Mouse (Mus musculus) spleen, postnatal 14 days (tissue): ENCODE results near the gene Klrg2.
A peak's percentile ranks its signal among the peaks of the same experiment; 100 is the strongest.
"Not testable (repeated sequence)": the region's sequence is repeated elsewhere in the genome, so short reads cannot be mapped to it uniquely, and the experiment has no call there.

Source experiments
- DNase-seq, 2 experiments: peaks; one replicate each; pipeline ENCODE4 v3.0.0; 2021 to 2022; ENCODE audit warnings: low spot score in 2 of 2

The Klrg2 gene

DNA sequence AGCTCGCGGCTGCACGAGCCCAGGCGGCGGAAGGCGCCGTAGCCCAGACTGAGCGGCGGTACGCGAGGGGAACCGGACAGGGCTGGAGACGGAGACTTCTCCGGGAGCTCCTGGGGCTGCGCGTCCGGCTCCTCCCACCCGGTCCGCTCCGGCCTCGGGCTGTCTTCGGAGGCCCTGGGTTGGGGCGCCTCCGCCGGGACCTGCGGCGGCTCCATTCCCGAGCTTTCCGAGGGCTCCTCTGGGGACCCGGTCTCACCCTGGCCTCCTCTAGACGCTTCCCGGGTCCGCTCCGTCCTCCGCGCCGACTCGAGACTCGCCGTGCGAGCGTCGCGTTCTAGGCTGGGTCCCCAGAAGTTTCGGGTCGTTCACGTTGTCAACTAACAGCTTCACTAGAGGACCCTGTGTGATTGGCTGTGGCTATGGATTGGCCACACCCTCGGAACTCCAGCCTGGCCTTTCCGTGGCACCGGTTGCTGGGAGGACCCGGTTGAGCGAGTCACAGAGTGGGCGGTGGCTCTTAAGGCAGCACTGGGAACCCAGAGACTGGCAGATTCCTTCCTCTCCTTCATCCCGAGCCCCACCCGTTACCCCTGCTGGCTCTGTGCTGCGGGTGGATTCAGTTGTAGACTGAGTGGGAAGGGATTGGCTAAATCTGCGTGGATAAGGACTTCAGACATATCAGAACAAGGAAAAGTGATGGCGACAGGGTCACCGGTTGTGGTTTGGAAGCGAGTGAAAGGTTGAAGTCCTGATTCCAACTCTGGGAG, at the start of gene Klrg2:
Gene Klrg2, minus strand, starts transcription at position 391 of the 767 bp plus-strand sequence.
- DNase-seq, result peak in 1 of 2 experiments; percentile 7

DNA sequence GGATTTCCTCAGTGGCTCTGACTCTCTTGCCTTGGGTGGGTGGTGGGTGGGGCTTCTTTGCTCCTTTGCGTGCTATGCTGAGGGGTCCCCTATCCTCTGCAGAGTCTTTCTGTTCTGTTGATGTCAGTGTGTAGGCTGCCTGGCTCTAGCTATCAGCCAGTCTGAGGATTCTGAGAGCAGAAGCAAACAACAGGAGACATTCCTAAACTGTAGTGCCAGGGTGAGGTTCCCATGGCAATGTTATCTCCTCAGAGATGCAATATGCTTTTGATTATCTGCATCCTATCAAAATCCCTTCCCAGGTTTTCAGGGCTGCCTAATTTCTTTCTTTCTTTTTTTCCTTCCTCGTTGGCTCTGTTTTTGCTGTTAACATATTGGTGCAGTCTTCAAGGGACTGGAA, 45.5 kb upstream of the Klrg2 start:
- no peak for DNase-seq

DNA sequence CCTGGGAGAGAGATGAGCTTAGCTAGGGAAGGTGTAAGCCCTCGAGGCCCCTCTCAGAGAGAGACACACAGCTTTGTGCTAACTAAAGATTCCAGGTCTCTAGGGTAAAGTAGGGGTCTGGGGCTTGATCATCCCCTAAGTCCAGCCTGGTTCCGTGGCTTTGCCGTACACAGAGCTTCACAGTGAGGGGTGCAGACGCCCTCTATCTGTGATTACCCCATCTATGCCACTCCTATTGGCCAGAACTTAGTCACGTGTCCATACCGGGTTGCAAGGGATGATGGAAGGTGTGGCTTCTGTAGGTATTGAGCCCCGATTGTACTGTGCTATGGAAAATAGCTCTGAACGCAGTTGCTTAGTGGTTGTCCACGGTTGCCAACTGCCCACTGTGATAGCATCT, 40.6 kb upstream of the Klrg2 start:
- DNase-seq, result no peak

DNA sequence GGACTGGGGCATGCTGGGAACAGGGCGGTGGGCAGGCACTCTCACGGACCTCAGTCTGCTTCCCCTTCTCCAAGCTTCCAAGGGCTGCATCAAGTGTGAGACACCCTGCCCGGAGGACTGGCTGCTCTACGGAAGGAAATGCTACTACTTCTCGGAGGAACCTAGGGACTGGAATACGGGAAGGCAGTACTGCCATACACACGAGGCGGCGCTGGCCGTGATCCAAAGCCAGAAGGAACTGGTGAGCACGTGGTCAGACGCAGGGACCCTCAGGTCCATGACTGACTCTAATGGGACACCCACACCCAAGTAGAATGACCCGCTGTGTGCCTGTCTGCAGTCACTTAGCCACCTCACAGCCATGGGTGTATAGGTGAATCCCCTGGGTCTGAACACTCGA, 39.7 kb upstream of the Klrg2 start:
- DNase-seq, result no peak

DNA sequence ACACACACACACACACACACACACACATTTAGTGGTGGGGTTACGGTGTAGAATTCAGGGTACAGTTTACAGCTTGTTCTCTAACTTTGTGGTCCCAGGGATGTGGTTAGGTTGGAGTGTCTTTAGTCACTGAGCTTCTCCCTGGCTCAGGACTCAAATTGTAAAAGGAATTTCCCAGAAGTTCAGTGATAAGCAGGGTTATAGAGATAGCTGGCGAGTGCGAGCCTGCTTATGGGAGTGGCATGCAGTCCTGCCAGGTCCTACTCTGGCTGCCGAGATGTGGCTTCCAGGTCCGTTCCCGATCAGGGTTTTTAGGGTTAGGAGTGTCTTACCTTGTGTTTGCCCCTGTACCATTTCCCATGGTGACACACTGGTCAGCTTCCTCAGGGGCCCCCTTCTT, 39.2 kb upstream of the Klrg2 start:
- DNase-seq, result no peak

DNA sequence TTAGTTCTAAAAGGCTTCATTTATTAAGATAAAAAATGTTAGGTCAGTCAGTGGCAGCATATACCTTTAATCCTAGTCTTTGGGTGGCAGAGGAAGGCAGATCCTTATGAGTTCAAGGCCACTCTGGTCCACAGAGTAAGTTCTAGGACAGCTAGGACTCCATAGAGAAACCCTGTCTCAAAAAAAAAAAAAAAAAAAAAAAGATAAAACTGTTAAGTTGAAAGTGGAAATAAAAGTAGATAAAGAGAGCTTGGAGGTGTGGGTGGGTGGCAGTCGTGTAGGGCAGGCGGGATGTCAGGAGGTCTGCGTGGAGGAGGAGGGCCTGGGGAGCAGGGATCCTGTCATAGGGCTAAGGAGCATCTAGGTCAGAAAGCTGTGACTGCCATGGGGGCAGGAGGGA, 35.0 kb upstream of the Klrg2 start:
- DNase-seq, result no peak

DNA sequence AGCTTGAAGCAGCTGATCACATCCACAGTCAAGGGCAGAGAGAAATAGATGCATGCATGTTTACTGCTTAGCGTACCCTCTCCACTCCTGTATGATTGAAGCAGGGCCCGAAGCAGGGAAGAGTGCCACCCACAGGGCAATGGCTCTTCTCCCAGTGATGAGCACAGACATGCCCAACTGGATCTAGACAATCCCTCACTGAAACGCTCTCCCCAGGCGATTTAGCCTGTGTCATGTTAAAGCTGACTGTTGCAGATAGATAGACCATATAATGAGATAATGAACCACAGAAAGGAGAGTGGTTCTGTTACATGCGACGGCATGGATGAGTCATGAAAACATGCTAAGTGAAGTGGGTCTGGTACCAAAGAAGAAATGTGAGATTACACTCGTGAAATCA, 34.2 kb upstream of the Klrg2 start:
- DNase-seq, result no peak

DNA sequence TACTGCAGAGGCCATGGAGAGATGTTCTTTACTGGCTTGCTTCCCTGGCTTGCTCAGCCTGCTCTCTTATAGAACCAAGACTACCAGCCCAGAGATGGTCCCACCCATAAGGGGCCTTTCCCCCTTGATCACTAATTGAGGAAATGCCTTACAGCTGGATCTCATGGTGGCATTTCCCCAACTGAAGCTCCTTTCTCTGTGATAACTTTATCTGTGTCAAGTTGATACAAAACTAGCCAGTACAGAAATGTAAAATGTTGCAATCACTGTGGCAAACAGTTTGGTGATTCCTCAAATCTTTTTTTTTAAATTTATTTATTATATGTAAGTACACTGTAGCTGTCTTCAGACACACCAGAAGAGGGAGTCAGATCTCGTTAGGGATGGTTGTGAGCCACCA, 33.4 kb upstream of the Klrg2 start:
- DNase-seq, result not testable (repeated sequence)

DNA sequence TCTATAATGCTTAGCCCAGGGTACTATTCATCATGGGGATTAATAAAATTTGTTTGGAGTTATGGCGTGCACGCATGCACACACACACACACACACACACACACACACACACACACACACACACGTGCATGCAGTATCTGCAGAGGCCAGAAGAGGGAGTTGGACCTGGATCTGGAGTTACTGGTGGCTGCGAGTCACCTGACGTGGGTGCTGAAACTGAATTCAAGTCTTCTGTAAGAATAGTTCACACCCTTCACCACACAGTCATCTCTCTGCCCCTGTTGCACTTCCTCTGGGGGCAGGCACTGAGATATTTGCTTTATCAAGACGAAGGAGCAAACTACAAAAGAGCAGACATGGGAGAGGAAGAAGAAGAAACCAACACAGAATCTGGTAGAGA, 32.5 kb upstream of the Klrg2 start:
- DNase-seq, result no peak

DNA sequence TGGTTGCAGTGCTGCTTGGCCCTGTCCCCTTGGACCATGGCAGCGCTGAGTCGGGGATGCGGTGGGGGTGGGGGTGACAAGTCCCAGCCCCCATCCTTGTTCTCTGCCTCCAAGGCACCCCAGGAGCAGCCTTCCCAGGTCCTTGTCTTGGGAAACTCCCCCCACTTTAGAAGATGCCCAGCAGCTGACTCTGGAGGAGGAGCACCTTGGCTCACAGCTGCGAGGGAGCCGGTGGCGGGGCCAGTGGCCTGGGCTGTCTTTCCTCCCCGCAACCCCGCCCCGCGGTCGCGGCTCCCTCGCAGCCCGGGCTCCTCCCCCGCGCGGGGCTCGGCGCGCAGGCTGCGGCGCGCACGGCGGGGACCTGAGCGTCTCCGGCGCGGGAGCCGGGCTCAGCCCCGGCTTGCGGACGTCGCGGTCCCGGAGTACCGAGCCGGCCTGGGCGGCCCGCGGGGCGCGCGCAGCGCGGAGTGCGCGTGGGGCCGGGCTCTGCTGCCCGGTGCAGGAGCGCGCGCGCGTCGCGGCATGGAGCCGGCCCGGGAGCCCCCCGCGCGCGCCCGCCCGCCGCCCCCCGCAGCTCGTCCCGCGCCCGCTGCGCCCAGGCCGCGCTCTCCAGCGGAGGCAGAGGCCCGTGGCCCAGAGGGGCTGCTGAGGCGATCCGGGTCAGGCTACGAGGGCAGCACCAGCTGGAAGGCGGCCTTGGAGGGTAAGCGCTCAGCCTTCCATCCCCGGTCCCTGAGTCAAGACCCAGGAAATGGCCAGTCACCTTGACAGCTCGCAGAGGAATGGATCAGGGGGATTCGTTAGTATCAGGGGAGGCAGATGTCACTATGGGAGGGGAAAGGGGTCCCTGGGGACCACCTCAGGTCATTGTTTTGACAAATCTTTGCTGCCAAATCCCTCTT, 25.9 kb upstream of the Klrg2 start, which contains the start of gene Clec2l:
Gene Clec2l, plus strand, starts transcription at position 356 of the 902 bp plus-strand sequence.
- no peak for DNase-seq

DNA sequence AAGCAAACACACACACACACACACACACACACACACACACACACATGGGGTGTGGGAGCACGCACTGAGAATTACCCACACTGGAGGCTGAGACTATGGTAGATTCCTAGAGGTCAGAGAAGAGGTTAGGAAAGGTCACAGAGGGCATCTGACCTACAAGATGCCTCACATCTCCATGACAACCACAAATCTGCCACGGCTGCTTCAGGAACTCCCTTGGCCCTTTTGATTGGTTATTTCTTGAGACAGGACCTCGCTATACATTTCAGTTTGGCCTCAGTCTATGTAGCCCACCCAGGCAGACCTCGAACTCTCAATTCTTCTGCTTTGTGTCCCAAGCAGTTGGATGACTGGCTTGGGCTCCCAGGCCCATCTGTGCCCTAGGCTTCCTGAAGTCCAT, 24.6 kb upstream of the Klrg2 start:
- no peak for DNase-seq

DNA sequence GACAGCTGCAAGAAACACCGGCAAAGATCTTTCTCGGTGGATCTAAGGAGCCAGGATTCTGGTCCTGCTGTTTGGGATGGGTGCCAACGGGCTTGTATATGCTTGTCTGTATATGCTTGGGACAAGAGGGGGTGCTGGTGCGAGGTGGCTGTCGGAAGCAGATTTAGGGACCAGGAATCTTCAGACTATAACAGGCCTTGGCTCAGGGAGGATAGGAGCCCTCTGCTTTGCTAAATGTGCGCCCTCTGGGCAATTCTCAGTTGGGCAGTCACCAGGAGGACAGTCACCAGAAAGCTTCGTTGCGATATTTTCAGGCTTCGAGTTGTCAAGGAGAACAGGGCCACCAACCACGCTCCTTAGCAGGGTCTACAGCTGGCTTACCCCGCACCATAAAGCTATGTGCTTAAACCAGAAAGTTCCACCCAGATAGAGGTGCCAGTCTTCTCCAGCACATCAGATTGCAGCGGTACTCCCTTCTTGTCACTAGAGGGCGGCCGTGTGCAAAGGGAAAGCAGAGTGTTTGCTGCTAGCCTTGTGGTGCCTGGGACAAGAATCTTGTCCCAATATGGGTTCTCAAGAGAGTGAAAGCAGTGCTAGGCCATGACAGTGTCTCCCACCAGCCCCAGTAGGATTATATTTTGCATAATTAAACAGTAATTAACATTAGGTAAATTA, 13.4 kb upstream of the Klrg2 start:
- peak; percentile 32 to 56 for DNase-seq

DNA sequence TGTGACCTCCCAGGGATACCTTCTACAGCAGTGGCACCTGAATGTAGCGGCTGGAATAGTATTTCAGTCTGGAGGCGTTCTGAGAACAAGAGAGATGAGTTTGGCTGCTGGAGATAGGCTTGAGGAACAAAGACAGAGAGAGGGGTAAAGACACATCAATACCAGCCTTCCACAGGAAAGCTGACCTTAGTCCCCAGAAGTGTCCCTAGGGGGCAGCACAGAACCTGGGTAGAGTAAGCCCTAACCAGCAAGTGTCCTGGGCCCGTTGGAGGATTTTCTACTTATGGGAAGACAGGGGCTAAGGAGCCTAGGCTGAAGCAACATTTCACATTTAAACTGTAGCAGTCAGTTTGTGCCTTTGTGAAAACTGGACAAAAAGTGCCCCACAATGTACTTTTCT, 12.5 kb upstream of the Klrg2 start:
- DNase-seq, result no peak

DNA sequence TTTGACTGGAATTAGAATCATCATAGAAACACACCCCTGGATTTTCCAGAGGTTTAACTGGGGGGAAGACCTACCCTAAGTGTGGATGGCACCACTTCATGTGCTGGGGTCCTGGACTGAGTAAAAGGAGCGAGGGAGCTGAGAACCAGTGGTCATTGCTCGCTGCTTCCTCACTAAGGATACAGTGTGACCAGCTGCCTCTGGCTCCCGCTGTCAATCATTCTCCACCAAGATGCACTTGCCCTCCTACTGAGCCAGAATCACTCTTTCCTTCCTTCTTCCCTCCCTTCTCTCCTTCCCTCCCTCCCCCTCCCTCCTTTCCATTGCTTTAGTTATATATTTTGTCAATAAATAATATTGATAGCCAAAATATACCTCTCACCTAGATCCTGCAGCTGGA, 6.0 kb upstream of the Klrg2 start:
- no peak for DNase-seq

DNA sequence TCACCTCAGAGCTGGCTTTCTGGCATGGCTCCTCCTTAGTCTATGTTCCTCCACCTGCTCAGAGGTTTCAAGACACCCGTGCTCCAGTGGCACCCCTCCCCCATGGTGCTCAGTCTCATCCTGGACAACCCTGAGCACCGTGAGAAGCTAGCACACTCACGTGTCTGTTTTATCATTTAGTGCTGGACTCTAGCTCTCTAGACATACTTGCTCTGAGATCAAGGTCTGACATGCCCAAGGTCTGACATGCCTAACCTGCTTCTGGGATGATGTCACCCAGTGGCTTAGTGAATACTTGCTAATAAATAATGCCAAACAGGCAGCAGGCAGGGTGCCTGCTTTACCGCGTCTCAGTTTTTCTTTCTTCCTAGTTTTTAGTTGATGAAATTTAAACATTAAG, 5.6 kb upstream of the Klrg2 start:
- DNase-seq, result no peak

DNA sequence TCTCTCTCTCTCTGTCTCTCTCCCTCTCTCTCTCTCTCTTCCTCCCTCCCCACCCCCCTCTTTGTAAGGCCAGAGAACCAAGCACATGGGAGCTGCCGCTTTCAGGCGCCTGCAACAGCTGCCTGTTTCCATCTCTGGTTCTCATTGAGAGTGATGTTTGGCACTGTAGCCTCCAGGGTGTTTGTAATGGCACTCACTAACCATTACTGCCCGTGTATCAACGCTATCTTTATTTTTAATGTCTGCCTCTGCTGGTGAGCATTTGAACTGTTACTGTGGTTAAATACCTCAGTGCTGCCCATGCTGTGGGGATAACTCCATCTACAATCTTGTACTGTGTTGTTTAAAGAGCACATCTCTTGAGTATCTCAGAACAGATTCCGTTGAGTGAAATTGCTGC, 4.6 kb upstream of the Klrg2 start:
- no peak for DNase-seq

DNA sequence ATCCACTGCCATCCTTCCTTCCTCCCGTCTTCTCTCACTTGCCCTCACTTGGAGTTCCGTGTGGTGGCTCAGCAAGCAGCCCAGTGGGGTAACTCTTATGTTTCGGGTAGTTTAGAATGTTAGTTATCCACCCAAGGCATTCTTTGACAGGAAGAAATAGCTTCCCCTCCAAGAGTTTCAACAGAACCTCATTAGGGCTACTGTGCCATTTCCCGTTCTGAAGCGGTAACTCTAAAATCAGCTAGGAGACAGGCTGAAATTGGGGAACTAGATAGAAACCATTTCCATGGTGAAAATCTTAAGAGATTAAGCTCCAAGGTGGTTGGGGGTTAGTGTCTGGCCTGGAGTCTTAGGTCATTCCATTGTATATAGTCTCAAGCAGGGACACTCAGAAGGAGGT, 4.2 kb upstream of the Klrg2 start:
- DNase-seq, result no peak

DNA sequence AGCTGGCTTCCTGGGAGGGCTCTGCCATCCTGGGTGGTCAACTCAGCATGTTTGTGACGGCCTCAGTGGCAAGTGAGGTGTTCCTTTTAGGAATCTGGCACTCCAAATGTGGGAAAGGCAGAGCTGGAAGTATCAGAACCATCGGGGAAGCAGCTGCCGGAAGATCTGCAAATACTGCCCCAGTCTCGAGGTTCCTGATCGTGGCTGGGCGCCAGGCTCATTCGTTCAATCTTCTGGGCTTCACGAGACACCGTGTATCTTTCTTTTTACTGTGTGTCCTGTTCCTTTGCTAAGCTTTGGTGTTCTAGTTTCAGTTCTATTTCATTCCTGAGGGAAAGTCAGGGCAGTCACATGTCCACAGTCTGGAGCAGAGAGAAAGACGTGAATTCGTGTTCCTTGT, 3.4 kb upstream of the Klrg2 start:
- DNase-seq, result no peak

DNA sequence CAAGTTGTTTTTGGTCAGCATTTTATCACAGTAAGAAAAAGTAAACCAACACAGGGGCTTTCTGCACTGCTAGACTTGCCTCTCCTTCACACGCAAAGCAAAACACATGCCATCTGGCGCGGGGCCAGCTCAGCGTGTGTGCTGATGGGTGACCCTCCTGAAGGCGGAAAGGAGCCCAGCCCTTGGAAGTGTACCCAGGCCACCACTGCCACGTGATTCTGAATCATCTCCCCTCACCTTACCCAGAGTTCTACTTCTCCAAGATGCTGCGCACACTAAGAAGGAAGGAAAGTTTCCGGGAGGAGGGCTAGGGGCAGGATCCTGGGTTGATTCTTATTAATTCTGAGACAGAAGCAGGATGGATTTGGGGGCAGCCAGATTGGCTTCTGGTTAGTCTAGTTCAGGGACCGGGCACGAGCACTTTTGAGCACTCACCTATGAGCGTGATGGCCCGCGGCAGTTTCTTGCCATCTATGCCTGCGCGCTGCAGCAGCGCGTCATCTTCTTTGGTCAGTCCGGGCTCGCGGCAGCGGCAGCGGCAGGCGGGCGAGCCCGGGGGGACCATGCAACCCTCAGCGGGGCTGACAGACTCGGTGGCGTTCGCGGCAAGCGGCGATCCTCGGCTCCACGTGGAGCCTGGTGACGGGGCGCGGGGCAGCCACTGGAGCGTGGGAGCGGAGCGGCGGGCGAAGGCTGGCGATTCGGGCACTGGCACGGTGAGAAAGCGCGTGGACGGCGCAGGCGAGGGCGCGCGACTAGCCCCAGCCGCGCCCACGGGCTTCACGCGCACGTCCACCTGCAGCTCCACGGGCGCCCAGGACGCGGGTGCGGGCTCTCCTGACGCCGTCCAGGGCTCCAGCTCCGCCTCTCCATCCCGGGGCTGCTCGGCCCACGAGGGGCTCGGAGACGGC, 846 bp downstream of the Klrg2 start:
- DNase-seq, result peak in 1 of 2 experiments; percentile 13

DNA sequence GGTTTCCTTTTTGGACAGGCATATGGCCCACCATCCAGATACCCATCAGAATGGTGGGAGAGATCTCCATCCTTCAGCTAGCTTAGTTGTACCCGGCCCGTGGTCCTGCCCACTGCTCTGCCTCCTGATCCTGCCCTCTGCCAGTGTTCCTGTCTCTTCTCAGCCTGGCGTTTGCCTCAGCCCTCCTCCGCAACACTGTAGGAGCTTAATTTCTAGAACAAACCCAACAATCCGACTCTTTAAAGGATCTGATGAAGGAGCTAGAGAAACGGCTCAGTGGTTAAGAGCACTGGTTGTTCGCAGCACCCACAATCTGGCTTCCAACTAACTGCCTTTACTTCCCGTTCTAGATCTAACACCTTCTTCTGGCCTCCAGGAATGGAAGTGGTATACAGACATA, 2.6 kb downstream of the Klrg2 start:
- no peak for DNase-seq

DNA sequence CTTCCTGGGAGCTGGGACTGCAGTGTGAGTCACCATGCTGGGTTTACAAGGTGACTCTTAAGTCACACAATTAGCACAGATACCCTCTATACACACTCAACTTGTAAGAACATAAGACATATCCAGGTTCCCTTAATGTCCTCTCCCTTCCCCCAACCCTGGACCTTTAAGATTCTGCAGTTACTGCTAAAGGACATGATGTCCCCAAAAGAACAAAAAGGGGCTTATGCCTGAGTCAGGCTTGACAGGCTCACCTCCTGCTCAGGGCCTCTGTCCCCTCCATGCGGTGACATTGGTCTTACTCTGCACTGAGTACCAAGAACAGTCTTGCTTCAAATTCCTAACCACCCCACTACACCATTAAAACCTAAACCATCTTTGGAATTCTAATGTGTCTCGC, 4.2 kb downstream of the Klrg2 start:
- no peak for DNase-seq
